Mouse (Mus musculus) heart, postnatal 14 days (tissue): ENCODE measurements at regions not wholly inside any gene's neighbourhood (a gene's known extent, or its start where the extent isn't known, plus 50 kb on each side); places are given as distances from the start of the nearest gene placed in this dataset.

Experiments used
- DNase-seq, 2 experiments: peaks; one replicate each; pipeline ENCODE4 v3.0.0; 2021 to 2022
- intact Hi-C: fragments of 180-260 bp; cut with DNase I; formaldehyde crosslinking; loops from one replicate; pipeline ENCODE4 v1.15.1; 2025

GRCm38 (mm10) chr4:142501177-142501576 is 262.0 kb upstream of the Kazn start:
- no peak for DNase-seq
- intact Hi-C loops, result no loop called here

- no peak for DNase-seq
- intact Hi-C loops, result no loop called here
Measured at GRCm38 (mm10) chr4:142500541-142500940, 261.3 kb upstream of the Kazn start.

- intact Hi-C loops, result no loop called here
- DNase-seq, result no peak
Measured at GRCm38 (mm10) chr4:142496605-142497004, 257.4 kb upstream of the Kazn start.

GRCm38 (mm10) chr4:142492926-142493492 is 253.8 kb upstream of the Kazn start:
- DNase-seq, result peak; percentile 29 to 50
- intact Hi-C loops, result no loop called here

- intact Hi-C loops, result no loop called here
- no peak for DNase-seq
Measured at GRCm38 (mm10) chr4:142485784-142486423, 246.7 kb upstream of the Kazn start.

- intact Hi-C loops, result no loop called here
- no peak for DNase-seq
Measured at GRCm38 (mm10) chr4:142475632-142476031, 236.4 kb upstream of the Kazn start.

GRCm38 (mm10) chr4:142474626-142475025 is 235.4 kb upstream of the Kazn start:
- DNase-seq, result no peak
- intact Hi-C loops, result no loop called here

- intact Hi-C loops, result no loop called here
- DNase-seq, result peak; percentile 15 to 25
Measured at GRCm38 (mm10) chr4:142474018-142474417, 234.8 kb upstream of the Kazn start.

GRCm38 (mm10) chr4:142473284-142473683 is 234.1 kb upstream of the Kazn start:
- intact Hi-C loops, result no loop called here
- no peak for DNase-seq

GRCm38 (mm10) chr4:142472332-142472731 is 233.1 kb upstream of the Kazn start:
- DNase-seq, result no peak
- intact Hi-C loops, result no loop called here

- no peak for DNase-seq
- intact Hi-C loops, result no loop called here
Measured at GRCm38 (mm10) chr4:142470784-142471183, 231.6 kb upstream of the Kazn start.

- DNase-seq, result no peak
- intact Hi-C loops, result no loop called here
Measured at GRCm38 (mm10) chr4:142467920-142468319, 228.7 kb upstream of the Kazn start.

- DNase-seq, result no peak
- intact Hi-C loops, result no loop called here
Measured at GRCm38 (mm10) chr4:142465226-142465625, 226.0 kb upstream of the Kazn start.

- intact Hi-C loops, result no loop called here
- no peak for DNase-seq
Measured at GRCm38 (mm10) chr4:142464066-142464465, 224.9 kb upstream of the Kazn start.

GRCm38 (mm10) chr4:142460468-142461086 is 221.4 kb upstream of the Kazn start:
- DNase-seq, result no peak
- intact Hi-C loops, result no loop called here

GRCm38 (mm10) chr4:142452614-142453013 is 213.4 kb upstream of the Kazn start:
- intact Hi-C loops, result no loop called here
- DNase-seq, result no peak

GRCm38 (mm10) chr4:142450884-142451283 is 211.7 kb upstream of the Kazn start:
- DNase-seq, result no peak

GRCm38 (mm10) chr4:142449713-142450112 is 210.5 kb upstream of the Kazn start:
- DNase-seq, result no peak
- intact Hi-C loops, result no loop called here

More at GRCm38 (mm10) chr4:142450884-142451283, 211.7 kb upstream of the Kazn start:
- intact Hi-C loops, result no loop called here

GRCm38 (mm10) chr4:142449198-142449702 is 210.0 kb upstream of the Kazn start:
- DNase-seq, result no peak
- intact Hi-C loops, result no loop called here

- intact Hi-C loops, result no loop called here
- DNase-seq, result peak; percentile 3 to 7
Measured at GRCm38 (mm10) chr4:142447529-142447928, 208.3 kb upstream of the Kazn start.

GRCm38 (mm10) chr4:142441045-142441444 is 201.8 kb upstream of the Kazn start:
- intact Hi-C loops, result no loop called here
- no peak for DNase-seq
